Mouse (Mus musculus): Measurements from ENCODE around the gene Alg9.

Alg9 gene

DNA sequence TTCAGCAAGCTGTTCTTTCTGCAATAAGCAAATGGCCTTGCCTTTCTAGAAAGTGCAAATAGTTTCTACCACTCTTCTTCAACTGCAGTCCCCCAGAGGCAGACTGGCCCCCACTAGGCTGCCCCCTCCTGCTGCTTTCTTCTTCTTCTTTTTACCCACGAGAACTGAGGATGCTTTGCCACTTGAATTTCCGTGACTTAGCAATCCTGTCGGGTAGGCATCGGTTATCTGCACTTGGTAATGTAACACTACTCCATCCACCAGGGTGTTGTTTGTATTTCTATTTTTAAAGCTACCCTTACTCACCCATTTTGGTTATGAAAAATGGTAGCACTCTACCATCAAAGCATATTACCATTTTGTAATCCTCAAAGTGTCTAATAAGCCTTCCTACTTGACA, 115.1 kb downstream of the Alg9 start:
- no peak for DNase-seq

DNA sequence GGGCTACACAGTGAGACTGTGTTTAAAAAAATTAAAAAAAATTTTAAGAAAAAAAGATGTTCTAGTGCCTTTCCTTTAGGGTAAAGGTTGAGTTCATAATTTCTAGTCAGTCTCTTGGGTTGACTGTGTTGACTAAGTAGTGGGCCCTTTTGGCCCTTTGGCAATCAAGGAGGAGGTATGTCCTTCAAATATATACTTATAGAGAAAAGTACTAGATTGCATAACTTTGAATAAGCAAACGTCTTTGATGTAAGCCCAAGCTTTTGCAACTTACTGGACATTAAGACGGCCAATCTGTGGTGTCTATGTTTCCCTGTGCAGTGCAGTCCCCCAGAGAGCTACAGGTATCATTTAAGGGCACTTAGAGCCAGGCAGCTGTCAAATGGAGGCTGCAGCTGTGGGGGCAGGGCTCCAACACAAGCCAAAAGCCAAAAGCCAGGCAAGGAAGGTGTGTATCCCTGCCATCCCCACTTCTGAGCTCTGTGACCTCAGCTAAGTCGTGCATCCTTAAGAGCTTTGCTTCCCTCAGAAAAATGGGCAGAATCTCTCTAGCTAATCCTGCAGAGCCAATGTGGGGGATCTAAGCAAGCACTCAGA, 115.8 kb downstream of the Alg9 start:
- no peak for DNase-seq
